Mouse (Mus musculus): ENCODE results near the gene Ppp6r3.

The Ppp6r3 gene

DNA sequence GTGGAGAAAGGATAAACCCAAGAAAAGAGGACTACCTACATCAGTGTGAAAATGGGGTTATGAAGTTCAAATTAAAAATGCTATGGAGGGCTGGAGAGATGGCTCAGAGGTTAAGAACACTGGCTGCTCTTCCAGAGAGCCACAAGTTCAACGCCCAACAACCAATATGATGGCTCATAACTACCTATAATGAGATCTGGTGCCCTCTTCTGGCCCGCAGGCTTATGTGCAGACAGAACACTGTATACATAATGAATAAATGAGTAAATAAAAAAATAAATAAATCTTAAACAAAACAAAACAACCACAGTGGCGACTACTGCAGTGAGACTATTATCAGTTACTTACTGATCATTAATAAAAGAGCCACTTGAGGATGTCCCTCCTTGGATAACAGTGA, 78.3 kb downstream of the Ppp6r3 start:
- no peak for DNase-seq

DNA sequence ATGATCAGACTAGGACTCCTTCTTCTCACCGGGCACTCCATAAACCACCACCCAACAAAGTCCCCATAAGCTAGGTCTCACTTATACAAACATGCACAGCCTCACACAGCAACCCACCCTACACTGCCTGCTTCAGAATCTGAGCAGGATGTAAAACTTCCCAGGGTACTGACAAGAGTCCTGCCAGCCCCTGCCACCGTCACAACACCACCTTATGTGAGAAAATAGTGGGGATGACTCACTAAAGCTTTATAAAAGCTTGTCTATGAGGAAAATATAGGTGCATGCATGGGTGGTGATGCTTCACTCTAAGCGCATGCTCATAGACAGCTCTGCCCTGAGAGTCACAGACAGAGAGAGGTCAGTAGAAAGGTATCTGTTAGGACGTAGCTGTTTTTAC, 85.7 kb downstream of the Ppp6r3 start:
- DNase-seq: no peak

DNA sequence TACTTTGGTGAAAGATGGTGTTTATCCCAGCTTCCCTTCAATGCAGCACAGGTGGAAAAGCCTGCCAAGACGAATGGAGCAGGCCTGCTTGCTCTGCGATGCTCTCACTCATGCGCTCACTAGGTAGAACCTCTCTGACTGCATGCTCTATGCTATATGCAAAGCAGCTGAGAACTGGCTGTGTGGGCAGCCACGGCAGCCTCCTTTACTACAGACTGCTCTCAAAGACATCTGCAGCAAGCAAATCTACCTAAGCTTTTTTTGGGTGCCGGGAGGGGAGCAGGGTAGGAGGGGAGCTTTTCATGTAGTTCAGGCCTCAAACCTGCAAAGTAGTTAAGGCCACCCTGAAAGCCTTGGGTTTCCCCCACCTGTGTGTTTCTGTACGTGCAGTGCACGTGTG, 92.7 kb downstream of the Ppp6r3 start:
- no peak for DNase-seq

DNA sequence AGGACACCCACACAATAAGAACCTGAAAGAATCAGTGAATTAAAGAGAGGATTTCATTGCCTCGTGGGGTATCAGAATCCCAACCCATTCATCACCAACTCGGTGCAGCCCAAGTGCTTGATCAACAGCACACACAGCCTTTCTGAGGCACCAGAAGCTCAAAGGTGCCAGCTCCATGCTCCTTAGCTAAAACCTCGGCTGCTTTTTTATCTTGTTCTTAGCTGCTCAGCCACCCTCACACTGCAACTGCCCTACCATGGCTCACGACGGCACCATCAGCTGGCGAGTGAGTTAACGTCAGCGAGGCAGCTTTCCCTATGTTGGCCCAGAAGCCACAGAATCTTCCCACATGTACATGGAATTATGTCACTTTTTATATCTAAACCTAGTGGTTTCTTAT, 95.4 kb downstream of the Ppp6r3 start:
- DNase-seq: no peak

DNA sequence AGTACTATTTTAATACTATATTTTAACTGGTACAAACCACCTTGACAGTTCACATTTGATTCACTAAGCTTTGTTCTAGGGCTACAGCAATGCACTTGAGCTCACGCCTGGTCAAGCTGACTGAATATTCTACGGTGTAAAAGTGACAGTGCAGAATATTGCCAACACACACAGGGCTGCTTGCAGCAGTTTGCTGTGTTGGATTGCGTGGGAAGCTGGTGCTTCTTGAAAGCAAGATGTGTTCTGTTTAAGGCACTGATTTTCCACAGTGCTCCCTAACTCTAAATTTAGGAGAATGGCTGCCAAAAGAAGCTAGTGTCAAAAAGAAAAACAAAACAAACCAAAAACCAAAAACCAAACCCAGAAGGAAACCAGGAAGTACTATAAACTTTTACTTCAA, 98.6 kb downstream of the Ppp6r3 start:
- no peak for DNase-seq

DNA sequence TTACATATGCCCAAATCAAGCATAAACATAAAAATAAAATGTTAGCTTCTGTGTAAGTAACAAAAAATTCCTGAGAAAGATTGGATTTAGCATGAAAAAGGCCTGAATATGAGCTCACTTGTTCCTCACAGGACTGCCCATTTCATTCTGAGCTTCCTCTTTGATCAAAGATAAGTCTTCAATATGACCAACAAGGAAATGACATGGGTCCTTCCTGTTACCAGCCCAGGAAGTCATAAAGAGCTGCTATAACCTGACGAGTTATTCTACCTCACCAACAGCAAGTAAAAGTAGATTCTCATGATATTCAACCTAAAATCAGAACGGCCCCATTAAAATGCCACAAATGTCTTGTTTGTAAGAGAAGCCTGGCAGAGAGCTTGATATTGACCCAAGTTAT, 104.3 kb downstream of the Ppp6r3 start:
- no peak for DNase-seq

DNA sequence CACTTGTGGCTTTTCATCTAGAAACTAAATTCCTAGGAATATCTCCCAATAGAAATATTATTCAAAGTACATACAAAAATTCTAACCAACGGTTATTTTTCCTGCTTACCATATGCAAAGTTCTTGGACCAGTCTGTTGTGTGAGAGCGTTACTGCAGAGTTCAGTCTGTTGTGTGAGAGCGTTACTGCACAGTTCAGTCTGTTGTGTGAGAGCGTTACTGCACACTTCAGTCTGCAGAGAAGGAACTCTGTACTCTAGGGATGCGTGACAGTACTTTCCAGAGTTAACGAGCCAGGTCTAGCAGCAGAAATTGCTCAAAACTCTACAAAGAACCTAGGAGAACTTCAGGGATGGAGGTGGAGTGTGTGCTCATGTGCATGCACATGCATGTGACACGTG, 108.0 kb downstream of the Ppp6r3 start:
- DNase-seq: no peak

DNA sequence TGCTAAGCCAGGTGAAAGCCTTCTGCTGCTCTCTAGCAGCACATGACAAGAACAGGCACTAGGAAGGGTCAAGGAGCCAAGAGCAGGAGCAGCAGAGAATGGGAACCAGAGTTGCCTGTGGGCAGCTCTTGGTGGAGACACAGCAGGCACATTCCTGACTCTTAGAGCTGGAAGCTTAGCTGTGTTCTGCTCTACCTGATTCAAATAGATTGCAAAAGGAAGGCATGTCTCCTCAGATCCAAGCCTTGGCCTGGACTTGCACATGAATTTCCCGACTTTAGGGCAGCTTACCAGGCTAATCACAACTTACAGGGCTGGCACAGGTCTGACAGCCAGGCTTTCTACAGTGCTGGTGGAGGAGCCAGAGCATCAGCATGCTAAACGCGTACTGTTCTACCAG, 115.6 kb downstream of the Ppp6r3 start:
- DNase-seq: no peak

DNA sequence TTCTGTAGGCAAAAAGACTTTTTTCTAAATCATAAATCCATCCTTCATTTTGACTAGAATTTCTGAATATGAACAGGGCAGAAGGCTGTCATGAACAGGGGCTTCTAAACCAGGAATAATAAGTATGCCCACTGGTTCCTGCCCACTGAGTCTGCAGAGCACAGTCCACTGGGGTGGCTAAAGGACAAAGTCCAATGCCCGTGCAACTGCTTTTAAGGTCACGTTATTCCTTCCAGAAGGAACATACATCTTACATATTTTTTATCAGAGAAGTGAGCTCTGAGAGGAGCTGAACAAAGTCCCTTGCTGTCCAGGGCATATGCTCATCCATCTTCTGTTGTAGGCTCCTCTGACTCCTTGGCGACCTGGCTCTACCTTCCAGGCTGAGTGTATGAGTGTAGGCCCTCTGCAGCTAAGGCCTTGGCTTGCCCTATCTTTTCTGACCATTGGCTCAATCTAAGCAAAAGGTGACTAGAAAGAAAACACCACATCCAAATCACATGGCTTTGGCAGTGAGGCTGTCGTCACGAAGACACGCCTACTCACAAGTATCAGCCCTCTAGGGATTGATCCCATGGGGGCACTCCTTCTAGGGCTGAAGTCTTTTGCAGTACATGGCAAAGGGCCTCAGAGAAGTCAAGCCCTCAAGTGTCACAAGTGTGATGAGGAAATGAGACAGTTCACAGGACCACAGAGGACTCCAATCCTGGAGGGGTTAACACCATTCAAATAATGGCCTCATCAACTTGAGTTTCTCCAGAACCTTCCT, 117.0 kb downstream of the Ppp6r3 start:
- no peak for DNase-seq

DNA sequence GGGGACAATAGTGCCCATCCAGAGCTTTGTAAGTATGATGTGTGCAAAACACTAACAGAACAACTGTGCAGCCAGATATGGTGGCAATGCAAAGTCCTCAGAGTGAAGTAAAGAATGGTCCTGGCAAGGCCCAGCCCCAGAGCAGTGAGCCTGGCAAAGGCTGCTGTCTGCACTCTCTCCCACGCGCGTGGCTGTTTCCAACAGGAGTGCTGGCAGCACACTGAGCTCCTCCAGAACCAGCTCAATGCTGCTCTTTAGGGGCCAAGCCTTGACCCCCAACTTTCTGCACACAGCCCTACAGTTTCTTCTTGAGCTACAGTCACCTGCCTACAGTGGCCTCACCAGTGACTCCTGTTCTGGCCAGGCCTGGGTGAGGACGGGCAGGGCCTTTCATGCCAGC, 117.8 kb downstream of the Ppp6r3 start:
- no peak for DNase-seq

DNA sequence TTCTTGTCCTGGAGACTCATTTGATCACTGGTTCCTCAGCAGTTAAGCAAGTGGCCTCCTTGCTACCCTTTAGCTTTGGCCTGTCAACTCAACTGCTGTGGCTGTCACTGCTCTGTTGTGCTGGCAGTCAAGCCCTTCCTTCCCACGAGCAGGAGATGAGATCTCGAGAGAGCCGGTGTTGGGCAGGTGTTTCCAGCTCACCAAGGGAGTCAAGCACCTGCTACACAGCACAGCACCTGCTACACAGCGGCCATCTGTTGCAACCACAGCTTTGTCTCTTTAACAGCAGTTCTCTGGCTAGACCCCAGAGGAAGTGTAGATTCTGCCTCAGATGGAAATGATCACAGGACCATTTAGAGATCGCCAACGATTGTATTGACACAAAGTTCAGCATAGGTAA, 123.9 kb downstream of the Ppp6r3 start:
- no peak for DNase-seq

DNA sequence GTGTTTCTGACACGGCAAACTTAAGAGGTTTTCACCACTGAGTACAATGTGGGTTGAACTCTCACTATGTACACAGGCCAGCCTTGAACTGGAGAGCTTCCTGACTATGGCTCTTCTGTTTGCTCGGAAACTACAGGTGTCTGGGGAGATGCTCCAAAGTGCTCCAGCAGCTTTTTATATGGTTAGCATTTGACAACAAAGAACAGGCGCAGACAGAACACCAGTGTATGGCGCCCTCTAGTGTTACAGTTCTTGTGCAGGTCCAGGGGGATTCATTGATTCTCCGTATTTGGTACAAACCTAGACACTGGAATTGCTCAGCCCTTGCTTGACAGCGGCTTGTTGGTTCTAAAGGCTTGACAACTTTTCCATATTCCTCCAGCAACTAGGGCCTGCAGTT, 124.4 kb downstream of the Ppp6r3 start:
- DNase-seq: peak; percentile 90

DNA sequence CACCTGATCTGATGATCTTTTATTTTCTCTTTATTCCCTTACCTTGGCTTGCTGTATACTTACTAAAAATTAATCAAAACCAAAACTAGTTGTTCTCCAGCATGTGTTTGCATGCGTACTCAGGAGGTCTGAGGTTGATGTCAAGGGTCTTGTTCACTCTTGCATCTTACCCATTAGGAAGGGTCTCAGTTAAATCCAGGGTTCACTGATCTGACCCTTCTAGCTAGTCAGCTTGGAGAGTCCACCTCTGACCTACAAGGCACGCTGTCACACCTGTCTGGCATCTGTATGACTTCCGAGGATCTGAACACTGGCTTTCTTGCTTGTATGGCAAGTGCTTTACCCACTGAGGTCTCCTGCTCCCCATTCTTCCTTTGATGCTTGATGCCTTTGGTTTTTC, 124.8 kb downstream of the Ppp6r3 start:
- DNase-seq: no peak

DNA sequence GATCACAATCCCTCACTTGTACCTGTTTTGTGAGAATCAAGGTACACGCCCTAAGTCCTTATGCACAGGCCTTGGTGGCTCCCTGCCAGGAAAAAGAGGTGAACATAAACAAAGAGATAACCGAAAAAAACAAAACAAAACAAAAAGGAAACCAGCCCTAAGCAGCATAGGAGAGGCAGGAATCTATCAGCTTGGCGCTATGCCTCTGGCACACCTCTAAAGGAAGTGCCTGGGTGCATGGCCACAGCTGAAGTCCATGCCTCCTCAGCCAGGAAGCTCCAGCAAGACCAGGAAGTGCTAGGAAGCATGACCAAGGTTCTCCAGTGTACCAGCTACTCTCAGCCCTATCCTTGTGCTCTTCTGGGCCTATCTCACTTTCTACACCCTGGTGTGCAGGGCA, 126.3 kb downstream of the Ppp6r3 start:
- no peak for DNase-seq

DNA sequence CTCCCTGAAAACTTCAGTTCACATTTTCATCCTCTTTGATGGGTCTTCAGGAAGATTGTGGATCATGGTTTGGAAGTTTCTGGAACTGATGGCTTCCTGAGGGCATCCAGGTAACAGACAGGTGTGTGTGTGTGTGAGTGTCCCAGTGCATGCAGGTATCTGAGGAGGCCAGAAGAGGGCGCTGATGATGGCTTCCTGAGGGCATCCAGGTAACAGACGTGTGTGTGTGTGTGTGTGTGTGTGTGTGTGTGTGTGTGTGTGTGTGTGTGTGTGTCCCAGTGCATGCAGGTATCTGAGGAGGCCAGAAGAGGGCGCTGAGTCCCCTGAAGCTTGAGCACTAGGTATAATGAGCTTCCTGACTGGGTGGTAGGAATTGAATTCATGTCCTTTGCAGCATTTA, 128.2 kb downstream of the Ppp6r3 start:
- no peak for DNase-seq

DNA sequence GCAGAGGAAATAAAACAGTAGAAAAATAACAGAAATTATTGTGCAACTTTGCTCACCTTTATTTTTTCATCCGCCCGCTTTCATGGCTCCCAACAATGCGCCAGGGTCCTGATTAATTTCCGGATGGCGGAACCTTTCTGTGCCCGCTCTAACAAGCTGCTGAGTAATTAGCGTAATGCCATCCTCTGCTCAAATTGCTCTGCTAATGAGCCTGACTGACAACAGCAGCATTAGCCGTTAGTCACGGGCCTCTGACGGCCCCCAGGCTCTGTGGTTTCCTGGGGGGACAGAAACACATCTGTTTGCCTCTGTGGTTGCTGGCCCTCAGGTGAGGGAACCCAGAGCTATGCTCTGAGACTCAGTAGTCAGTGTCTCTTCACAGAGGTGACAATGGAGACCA, 134.5 kb downstream of the Ppp6r3 start:
- DNase-seq: no peak

DNA sequence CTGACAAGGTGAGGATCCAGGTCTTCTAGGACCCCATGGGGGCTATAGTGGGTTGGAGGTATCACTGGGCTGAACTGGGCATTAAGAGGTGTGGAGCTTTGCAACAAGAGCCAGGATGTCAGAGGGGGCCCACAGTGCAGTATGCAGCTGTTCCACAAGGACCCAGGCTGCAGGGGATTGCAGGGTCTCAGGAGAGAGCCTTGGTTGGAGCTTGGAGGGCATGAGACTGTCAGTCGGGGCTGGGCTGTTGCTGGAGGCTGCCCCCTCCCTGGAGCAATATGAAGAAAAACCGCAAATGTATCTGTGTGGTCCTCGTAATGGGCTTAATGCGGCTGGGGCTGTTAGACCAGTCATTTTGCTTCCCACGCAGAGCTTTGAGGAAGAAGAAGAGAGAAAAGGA, 134.9 kb downstream of the Ppp6r3 start:
- DNase-seq: no peak

DNA sequence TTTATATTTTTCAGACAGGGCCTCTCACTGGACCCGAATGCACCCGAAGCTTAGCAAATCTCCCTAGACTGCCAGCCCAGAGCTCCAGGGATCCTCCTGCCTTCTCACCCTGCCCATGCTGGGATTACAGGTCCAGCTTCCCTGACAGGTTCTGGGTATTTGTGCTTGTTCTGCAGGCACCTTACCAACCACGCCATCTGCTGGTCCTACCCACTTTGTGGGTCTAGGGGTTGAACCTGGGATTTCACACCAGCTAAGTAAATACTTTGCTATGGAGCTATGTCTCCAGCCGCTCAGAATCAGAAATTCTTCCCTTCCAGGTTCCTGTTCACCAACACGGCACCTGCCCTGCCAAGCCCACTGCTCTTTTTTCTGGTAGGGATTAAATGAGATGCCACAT, 137.6 kb downstream of the Ppp6r3 start:
- no peak for DNase-seq

DNA sequence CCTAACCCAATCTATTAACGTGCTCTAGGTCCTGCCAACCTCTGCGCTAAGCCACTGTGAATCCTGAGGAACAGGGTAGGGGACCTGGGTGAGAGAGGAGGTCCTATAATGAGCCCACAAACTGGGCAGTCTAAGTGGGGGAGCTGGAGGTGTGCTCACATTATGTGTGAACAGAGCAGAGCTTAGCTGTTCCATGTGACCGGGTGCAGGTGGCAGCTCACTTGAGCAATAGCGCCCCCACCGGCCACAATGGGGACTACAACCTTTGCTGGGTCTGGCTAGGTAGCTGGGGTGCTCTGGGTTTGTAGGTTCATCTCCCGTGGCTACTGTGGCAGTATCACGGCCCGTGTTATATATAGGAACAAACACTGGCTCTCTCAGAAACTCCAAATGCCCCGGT, 138.7 kb downstream of the Ppp6r3 start:
- DNase-seq: peak; percentile 27

DNA sequence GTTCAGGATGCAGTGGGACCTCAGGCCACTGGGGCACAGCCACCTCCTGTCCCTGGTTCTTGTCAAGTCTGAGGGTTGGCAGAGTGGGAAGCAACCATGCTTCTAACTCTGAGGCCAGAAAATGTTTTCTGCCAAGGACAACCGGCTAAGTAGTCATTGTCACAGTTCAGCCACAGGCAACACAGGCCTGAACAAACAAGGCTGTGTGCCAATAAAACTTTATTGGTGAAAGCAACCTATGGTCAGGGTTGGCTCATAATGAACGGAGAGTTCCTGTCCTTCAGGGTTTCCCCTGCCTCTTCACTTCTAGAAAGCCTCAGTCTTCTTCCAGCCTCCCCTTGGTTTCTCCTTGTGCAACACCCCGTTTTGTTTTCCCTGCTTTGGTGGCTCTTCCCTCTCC, 139.7 kb downstream of the Ppp6r3 start:
- no peak for DNase-seq

DNA sequence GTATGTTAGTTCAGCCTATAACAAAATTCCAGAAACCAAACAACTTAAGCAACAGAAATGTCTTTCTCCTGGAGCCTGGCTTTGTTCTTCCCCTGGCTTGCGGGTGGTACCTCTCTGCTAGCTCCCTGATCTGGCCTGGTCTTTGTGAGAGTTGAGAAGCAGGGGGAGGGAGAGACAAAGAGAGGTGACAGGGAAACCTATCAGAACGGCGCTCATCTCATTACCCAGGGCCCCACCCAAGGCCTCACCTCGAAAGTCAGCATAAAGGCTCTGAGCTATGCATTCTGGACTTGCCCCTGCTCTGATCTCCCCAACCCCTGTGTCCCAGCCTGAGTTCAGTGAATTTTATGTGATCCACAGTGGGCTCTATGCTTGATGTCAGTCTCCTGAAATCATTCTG, 140.9 kb downstream of the Ppp6r3 start:
- no peak for DNase-seq

DNA sequence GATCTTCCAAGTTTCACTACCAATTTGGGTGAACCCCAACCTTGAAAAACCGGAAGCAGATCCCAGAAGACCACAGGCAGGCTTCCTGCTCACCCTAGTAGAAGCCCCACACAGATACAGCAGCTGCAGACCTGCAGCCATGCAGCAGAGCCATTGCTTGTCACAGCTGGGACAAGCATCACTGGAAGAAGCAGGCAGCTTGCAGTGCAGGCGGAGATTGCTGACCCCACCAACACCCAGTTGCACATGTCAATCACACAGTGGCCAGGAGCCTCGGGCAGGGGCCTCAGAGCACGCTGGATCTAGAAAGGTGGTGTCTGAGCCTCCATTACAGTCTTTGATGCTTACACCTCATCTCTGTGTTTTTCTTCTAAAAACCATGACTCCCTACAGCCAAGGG, 141.4 kb downstream of the Ppp6r3 start:
- peak; percentile 28 for DNase-seq

DNA sequence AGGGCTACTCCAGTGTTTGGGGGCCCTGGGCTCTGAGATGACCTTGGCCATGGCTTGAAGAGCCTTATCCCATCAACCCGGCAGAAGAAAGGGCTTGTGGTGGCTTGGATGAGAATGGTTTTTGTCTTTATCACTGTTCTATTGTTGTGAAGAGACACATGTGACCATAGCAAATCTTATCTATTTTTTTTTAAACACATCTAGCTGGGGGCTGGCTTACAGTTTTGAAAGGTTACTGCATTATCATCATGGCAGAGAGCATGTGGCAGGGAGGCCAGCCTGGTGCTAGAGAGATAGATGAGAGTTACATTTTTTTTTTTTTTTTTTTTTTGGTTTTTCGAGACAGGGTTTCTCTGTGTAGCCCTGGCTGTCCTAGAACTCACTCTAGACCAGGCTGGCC, 143.6 kb downstream of the Ppp6r3 start:
- DNase-seq: no peak

DNA sequence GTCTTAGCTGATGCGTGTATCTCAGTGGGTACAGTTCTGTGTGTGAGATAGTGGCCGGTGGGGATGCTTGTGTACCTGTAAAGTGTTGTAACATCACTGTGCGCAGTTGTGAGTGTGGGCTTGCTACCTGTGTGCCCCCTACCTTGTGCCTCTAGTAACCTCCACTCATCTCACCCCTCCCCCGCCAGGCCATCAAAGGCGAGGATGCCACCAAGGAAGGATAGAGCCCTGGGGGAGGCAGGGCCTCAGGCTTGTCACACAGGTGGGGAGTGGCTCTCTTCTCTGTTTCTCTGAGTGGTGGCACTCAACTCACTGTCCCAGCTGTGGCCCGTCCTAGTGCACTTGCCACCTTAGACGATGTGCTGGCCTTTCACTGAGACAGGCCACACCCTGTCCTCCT, 144.5 kb downstream of the Ppp6r3 start:
- DNase-seq: no peak

DNA sequence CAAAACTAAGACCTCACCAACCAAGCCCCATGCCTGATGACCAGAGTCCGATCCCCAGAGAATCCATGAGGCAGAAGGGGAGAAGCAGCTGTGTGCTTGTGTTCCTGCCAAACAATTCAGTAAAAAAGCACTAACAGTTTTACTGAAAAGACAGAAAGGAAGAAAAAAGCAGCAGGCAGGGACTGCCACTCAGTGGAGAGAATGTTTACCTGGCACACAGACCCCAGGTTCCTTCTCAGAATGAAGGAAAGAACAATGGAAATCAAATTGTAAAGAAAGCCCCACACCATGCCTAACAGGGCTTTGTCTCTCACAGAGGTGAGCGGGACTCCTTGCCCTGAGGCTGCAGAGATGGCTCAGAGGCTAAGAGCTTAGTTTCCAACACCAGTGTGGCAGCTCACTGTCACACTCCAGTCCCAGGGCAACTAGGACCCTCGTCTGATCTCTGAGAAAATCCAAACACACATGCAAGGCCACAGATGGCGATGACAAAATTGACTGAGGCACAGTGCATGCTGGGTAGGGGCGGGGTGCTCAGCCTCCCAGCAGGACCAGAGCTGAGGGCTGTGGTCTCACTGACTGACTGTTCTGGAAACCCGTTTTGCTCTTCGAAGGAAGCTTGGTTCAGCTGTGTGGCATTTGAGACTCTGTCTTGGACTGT, 146.3 kb downstream of the Ppp6r3 start:
- no peak for DNase-seq
